In genomic region chr2:70829946-70830610, GRCm38 (mm10) we compare ENCODE assay signal across 22 mouse cellular contexts. TPM values are rescaled to one million over a fixed set of nuclear protein-coding genes. Genes with fewer than 3 reads are reported as not detected.
DNase-seq lines count a peak whose midpoint lies in the region; ATAC-seq and TF ChIP-seq lines count a peak whose summit lies in the region.
"Had no signal": no experiment of that assay in that cellular context is flagged by ENCODE, and none has a peak within 500 bp of the region (broad histone marks: within the 10 kb centered on the region; RNA-seq: fewer than 3 reads in every experiment).

No protein-coding gene starts in this region.

- no peaks in the 10 kb centered on the region for H3K9me3 ChIP-seq in ES-Bruce4 (replicated peaks; ENCODE audit: control insufficient read depth, insufficient read depth, low read length, poor library complexity, severe bottlenecking)
- H3K9me3 ChIP-seq in G1E (replicated peaks) = no peaks in the 10 kb centered on the region
- H3K9me3 ChIP-seq in liver, embryonic 13.5 days (replicated peaks) = no peaks in the 10 kb centered on the region
- H3K9me3 ChIP-seq: forebrain, embryonic 12.5 days; heart, embryonic 15.5 days; hindbrain, embryonic 10.5 days; neural tube, embryonic 13.5 days; stomach, embryonic 15.5 days had no signal

- no peak for DNase-seq in G1E (ENCODE audit: low spot score)
- no peak for DNase-seq in liver, embryonic 13.5 days
- peak; percentile 42 for DNase-seq in thymus, adult 2 months
- DNase-seq in left cerebral cortex, postnatal 10 days (ENCODE audit: extremely low spot score in 1 of 2, low spot score in 2 of 2) = no peak
- DNase-seq in cerebellum, adult 8-10 months = no peak
- no peak for DNase-seq in layer of hippocampus, adult 2 months (ENCODE audit: low spot score in 2 of 2)
- no peak for DNase-seq in lung, postnatal 25 days (ENCODE audit: low spot score)
- DNase-seq: adrenal gland, postnatal 14 days; cerebellum, adult 2 months; kidney, postnatal 4 days; left cerebral cortex, postnatal 4 days; lung, adult 2 months; right cerebral cortex, postnatal 14 days had no signal

- intact Hi-C loops in left cerebral cortex, postnatal 10 days (cut with DNase I) = loop anchor here (5.0 to 10.0 kb wide), 2 partner anchors 125 to 207 kb away; no protein-coding TSS in a partner anchor

- H3K36me3 ChIP-seq in ES-Bruce4 (ENCODE audit: control insufficient read depth, insufficient read depth, low read length, poor library complexity, severe bottlenecking) = no peaks in the 10 kb centered on the region
- H3K36me3 ChIP-seq in G1E (replicated peaks) = no peaks in the 10 kb centered on the region
- no peaks in the 10 kb centered on the region for H3K36me3 ChIP-seq in liver, embryonic 13.5 days
- H3K36me3 ChIP-seq in thymus, adult 2 months (ENCODE audit: control insufficient read depth, insufficient read depth, low read length) = no peaks in the 10 kb centered on the region
- H3K36me3 ChIP-seq: forebrain, embryonic 12.5 days; heart, embryonic 15.5 days; hindbrain, embryonic 10.5 days; neural tube, embryonic 13.5 days; stomach, embryonic 15.5 days had no signal

- H3K4me1 ChIP-seq in ES-Bruce4 (ENCODE audit: control insufficient read depth, insufficient read depth, low read length) (peaks cover 2% of the 10 kb centered on the region), G1E (ENCODE audit: insufficient read depth, low read depth, low read length) (peaks cover 60% of the 10 kb centered on the region)
- H3K4me1 ChIP-seq in liver, embryonic 13.5 days (replicated peaks) = peaks cover 72% of the 10 kb centered on the region
- peaks cover 27% of the 10 kb centered on the region for H3K4me1 ChIP-seq in thymus, adult 2 months (replicated peaks; ENCODE audit: control insufficient read depth, insufficient read depth, low read length)
- H3K4me1 ChIP-seq: forebrain, embryonic 12.5 days; hindbrain, embryonic 10.5 days; neural tube, embryonic 13.5 days; stomach, embryonic 15.5 days had no signal

- H3K4me2 ChIP-seq in liver, embryonic 13.5 days = peak overlapping the region; percentile 51
- H3K4me2 ChIP-seq: forebrain, embryonic 12.5 days; heart, embryonic 15.5 days; neural tube, embryonic 13.5 days; stomach, embryonic 15.5 days had no signal

- no peak for TF ChIP-seq EP300 in ES-Bruce4 (IDR thresholded peaks at IDR 0.05; ENCODE audit: insufficient read depth, low read depth, low read length)

- no peak for TF ChIP-seq POLR2A in ES-Bruce4 (IDR thresholded peaks at IDR 0.05; ENCODE audit: insufficient read depth, low read length)
- no peak for TF ChIP-seq POLR2A in thymus, adult 2 months (IDR thresholded peaks at IDR 0.05; ENCODE audit: control insufficient read depth, extremely low read depth, insufficient read depth, low read length, poor library complexity)

- H3K4me3 ChIP-seq in ES-Bruce4 (ENCODE audit: low read depth, low read length) (no peak overlapping the region), G1E (ENCODE audit: low read depth, low read length) (peak overlapping the region; percentile 33; the same call in 1 of the 2 replicates)
- H3K4me3 ChIP-seq in liver, embryonic 13.5 days (replicated peaks) = peak overlapping the region; percentile 14; the same call in 1 of the 2 replicates
- H3K4me3 ChIP-seq in thymus, adult 2 months (ENCODE audit: control insufficient read depth, insufficient read depth, low read length) = no peak overlapping the region
- no peak overlapping the region for H3K4me3 ChIP-seq in layer of hippocampus, adult 2 months
- H3K4me3 ChIP-seq: forebrain, embryonic 12.5 days; heart, embryonic 15.5 days; hindbrain, embryonic 10.5 days; neural tube, embryonic 13.5 days; stomach, embryonic 15.5 days had no signal

- H3K9ac ChIP-seq in ES-Bruce4 (ENCODE audit: low read depth, poor library complexity, severe bottlenecking) = no peak overlapping the region
- H3K9ac ChIP-seq in liver, embryonic 13.5 days = peak overlapping the region; percentile 48
- H3K9ac ChIP-seq: forebrain, embryonic 12.5 days; heart, embryonic 15.5 days; neural tube, embryonic 13.5 days; stomach, embryonic 15.5 days had no signal

- H3K27ac ChIP-seq in ES-Bruce4 (ENCODE audit: insufficient read depth, low read length) = peak overlapping the region; percentile 41; the same call in 1 of the 2 replicates
- H3K27ac ChIP-seq in liver, embryonic 13.5 days = peak overlapping the region; percentile 100
- peak overlapping the region; percentile 68 for H3K27ac ChIP-seq in thymus, adult 2 months (ENCODE audit: control insufficient read depth, insufficient read depth, low read length)
- H3K27ac ChIP-seq in layer of hippocampus, adult 2 months = no peak overlapping the region
- H3K27ac ChIP-seq: forebrain, embryonic 12.5 days; heart, embryonic 15.5 days; hindbrain, embryonic 10.5 days; macrophage; neural tube, embryonic 13.5 days; stomach, embryonic 15.5 days had no signal

- ATAC-seq in G1E (ENCODE audit: extremely low read depth, insufficient number of reproducible peaks, low FRiP score, poor library complexity, severe bottlenecking) = no peak
- no peak for ATAC-seq in liver, embryonic 13.5 days (ENCODE audit: low read depth)
- ATAC-seq: activated CD4-positive, CD25-positive, alpha-beta regulatory T cell, adult 4 months; inflammation-experienced regulatory T-cells, adult 6 months had no signal

- TF ChIP-seq CTCF in ES-Bruce4 (IDR thresholded peaks at IDR 0.05; ENCODE audit: low read depth, low read length) = no peak
- TF ChIP-seq CTCF in G1E (IDR thresholded peaks at IDR 0.05; ENCODE audit: low read depth, low read length) = no peak
- no peak for TF ChIP-seq CTCF in thymus, adult 2 months (IDR thresholded peaks at IDR 0.05; ENCODE audit: borderline replicate concordance, control insufficient read depth, extremely low read depth, insufficient read depth, low read length, poor library complexity)
- TF ChIP-seq CTCF in layer of hippocampus, adult 2 months (conservative IDR thresholded peaks at IDR 0.05) = no peak

- 27% methylated on average over 5 of the region's 5 CpGs for WGBS in liver, embryonic 13.5 days (ENCODE audit: insufficient replicate concordance)
- WGBS in thymus, adult 2 months = 11% methylated on average over 5 of the region's 5 CpGs

- H3K27me3 ChIP-seq in ES-Bruce4 (ENCODE audit: control insufficient read depth, insufficient read depth, low read length, poor library complexity, severe bottlenecking) = no peaks in the 10 kb centered on the region
- H3K27me3 ChIP-seq in G1E (ENCODE audit: insufficient read depth, low read length) = no peaks in the 10 kb centered on the region
- no peaks in the 10 kb centered on the region for H3K27me3 ChIP-seq in liver, embryonic 13.5 days
- no peaks in the 10 kb centered on the region for H3K27me3 ChIP-seq in thymus, adult 2 months (ENCODE audit: control insufficient read depth, insufficient read depth, low read length)
- H3K27me3 ChIP-seq: forebrain, embryonic 12.5 days; heart, embryonic 15.5 days; stomach, embryonic 15.5 days had no signal

RNA-seq across cellular contexts. Expression of gene Tlk1, which starts 4.5 kb away (rescaled TPM):
- 83.4 and 89.0 TPM in 2 replicates for polyA plus RNA-seq in ES-Bruce4 (2011; ENCODE audit: insufficient read depth, insufficient read length, low read depth, missing spikeins)
- 132 and 165 TPM in 2 replicates for total RNA-seq in G1E (2014; fragmentation: Nextera tagmentation)
- total RNA-seq in G1E (2017) = 84.9 and 96.2 TPM in 2 replicates
- polyA plus RNA-seq in G1E (2012) = 29.3 and 35.1 TPM in 2 replicates
- polyA plus RNA-seq in liver, embryonic 13.5 days (2015; fragmentation: Nextera tagmentation; extraction: Ambion mirVana) = 28.1 and 29.5 TPM in 2 replicates
- 24.6 and 25.4 TPM in 2 replicates for polyA plus RNA-seq in thymus, adult 2 months (2012; rRNA removed)
- 10 to 100 TPM; 89.3 to 92.4 TPM for total RNA-seq in left cerebral cortex, postnatal 10 days (2021)
- total RNA-seq in layer of hippocampus, adult 2 months (2021) = 10 to 100 TPM; 74.0 to 83.3 TPM

Comparison
In these comparisons a context has a peak if more than half of its experiments do, and no peak if none do; other contexts are left out.
1. H3K4me3 ChIP-seq: peak in G1E (single experiment) and liver, embryonic 13.5 days (single experiment); none in ES-Bruce4 (single experiment), thymus, adult 2 months (single experiment) and layer of hippocampus, adult 2 months (single experiment).